Comparison of ENCODE assay signal across 8 mouse cellular contexts in the genomic region with DNA sequence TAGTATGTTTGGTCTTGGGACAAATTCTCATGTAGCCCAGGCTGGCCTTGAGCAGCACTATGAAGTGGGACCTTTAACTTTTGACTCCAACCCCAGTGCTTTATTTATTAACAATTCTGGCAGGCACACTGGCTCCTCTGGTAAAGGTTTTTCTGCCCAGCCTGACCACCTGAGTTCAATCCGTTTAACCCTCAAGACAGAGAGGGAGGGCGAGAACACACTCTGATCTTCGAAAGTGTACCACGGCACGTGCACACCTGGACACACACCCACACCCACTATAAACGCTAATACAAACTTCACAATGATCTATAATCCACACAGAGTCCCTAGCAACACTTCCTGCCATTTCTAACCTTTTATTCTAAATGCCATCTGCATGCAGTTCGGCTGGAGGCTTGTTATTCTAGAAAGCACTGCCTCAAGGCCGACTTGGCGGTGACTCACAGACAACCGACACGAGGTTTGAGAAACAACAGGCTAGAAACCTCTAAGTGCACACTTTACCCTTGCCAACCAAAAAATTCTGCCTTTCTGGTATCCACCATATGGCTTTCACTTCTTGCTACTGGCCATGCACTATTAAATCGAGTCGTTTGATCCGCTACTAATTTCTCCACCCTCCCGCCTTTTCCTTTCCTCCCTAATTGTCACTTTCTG. TPM values are rescaled to one million over a fixed set of nuclear protein-coding genes. Genes with fewer than 3 reads are reported as not detected.
DNase-seq lines count a peak whose midpoint lies in the region; ATAC-seq and TF ChIP-seq lines count a peak whose summit lies in the region.

No protein-coding gene starts in this region.

- H3K27me3 ChIP-seq in G1E (ENCODE audit: insufficient read depth, low read length) = peaks cover 3% of the 10 kb centered on the region; the same call in 1 of the 2 replicates
- H3K27me3 ChIP-seq in embryonic facial prominence, embryonic 13.5 days = no peaks in the 10 kb centered on the region
- no peaks in the 10 kb centered on the region for H3K27me3 ChIP-seq in intestine, embryonic 16.5 days (replicated peaks; ENCODE audit: control insufficient read depth, insufficient read depth, low read length)
- no peaks in the 10 kb centered on the region for H3K27me3 ChIP-seq in myocyte (ENCODE audit: control insufficient read depth, insufficient read depth, insufficient read length)

- no peak for TF ChIP-seq POLR2A in lung, adult 2 months (IDR thresholded peaks at IDR 0.05; ENCODE audit: borderline replicate concordance, extremely low read depth, low read depth, low read length)
- TF ChIP-seq POLR2A in myocyte (IDR thresholded peaks at IDR 0.05; ENCODE audit: insufficient read length, low read depth) = no peak

- TF ChIP-seq CTCF in lung, adult 2 months (IDR thresholded peaks at IDR 0.05; ENCODE audit: insufficient read depth, low read length) = no peak
- TF ChIP-seq CTCF in G1E (IDR thresholded peaks at IDR 0.05; ENCODE audit: low read depth, low read length) = no peak

- H3K4me1 ChIP-seq in lung, adult 2 months (ENCODE audit: control insufficient read depth, insufficient read depth, low read length) = no peaks in the 10 kb centered on the region
- peaks cover 40% of the 10 kb centered on the region for H3K4me1 ChIP-seq in G1E (ENCODE audit: insufficient read depth, low read depth, low read length)
- peaks cover 14% of the 10 kb centered on the region for H3K4me1 ChIP-seq in embryonic facial prominence, embryonic 13.5 days
- peaks cover 7% of the 10 kb centered on the region for H3K4me1 ChIP-seq in intestine, embryonic 16.5 days (ENCODE audit: control insufficient read depth, insufficient read depth, low read length)

- H3K36me3 ChIP-seq in G1E (replicated peaks) = peaks cover 34% of the 10 kb centered on the region
- peaks cover 24% of the 10 kb centered on the region for H3K36me3 ChIP-seq in embryonic facial prominence, embryonic 13.5 days
- H3K36me3 ChIP-seq in intestine, embryonic 16.5 days (ENCODE audit: control insufficient read depth, insufficient read depth, low read length) = peaks cover 3% of the 10 kb centered on the region; the same call in 1 of the 2 replicates
- peaks cover 7% of the 10 kb centered on the region for H3K36me3 ChIP-seq in myocyte (ENCODE audit: control insufficient read depth, insufficient read depth)

- H3K9me3 ChIP-seq in G1E (replicated peaks) = no peaks in the 10 kb centered on the region
- H3K9me3 ChIP-seq in embryonic facial prominence, embryonic 13.5 days = no peaks in the 10 kb centered on the region
- H3K9me3 ChIP-seq in intestine, embryonic 16.5 days (ENCODE audit: control insufficient read depth, low read length) = no peaks in the 10 kb centered on the region

- peak overlapping the region; percentile 78 for H3K27ac ChIP-seq in embryonic facial prominence, embryonic 13.5 days
- peak overlapping the region; percentile 68; the same call in 1 of the 2 replicates for H3K27ac ChIP-seq in intestine, embryonic 16.5 days (ENCODE audit: low read length)

- H3K4me2 ChIP-seq in embryonic facial prominence, embryonic 13.5 days = peak overlapping the region; percentile 79
- peak overlapping the region; percentile 85 for H3K4me2 ChIP-seq in intestine, embryonic 16.5 days (ENCODE audit: low read depth, low read length)
- H3K4me2 ChIP-seq in myocyte (ENCODE audit: low read depth) = peak overlapping the region; percentile 93

- H3ac ChIP-seq in myocyte (ENCODE audit: control insufficient read depth, insufficient read length) = peak overlapping the region; percentile 8

- peaks cover 27% of the 10 kb centered on the region for H3K79me2 ChIP-seq in myocyte (ENCODE audit: control insufficient read depth, insufficient read depth)

- DNase-seq in lung, adult 2 months = no peak
- no peak for DNase-seq in lung, postnatal 14 days
- DNase-seq in G1E (ENCODE audit: low spot score) = no peak
- no peak for DNase-seq in frontal cortex, postnatal 25 days (ENCODE audit: low spot score in 2 of 2)
- DNase-seq in gastrocnemius, postnatal 25 days = no peak

- 8% methylated on average over 15 of the region's 15 CpGs for WGBS in lung, adult 2 months
- 11% methylated on average over 15 of the region's 15 CpGs for WGBS in embryonic facial prominence, embryonic 13.5 days
- 8% methylated on average over 15 of the region's 15 CpGs for WGBS in intestine, embryonic 16.5 days

- H3K9ac ChIP-seq in embryonic facial prominence, embryonic 13.5 days = peak overlapping the region; percentile 86
- peak overlapping the region; percentile 90 for H3K9ac ChIP-seq in intestine, embryonic 16.5 days (ENCODE audit: low read depth, low read length)

- no peak for ATAC-seq in G1E (ENCODE audit: extremely low read depth, insufficient number of reproducible peaks, low FRiP score, poor library complexity, severe bottlenecking)
- ATAC-seq in embryonic facial prominence, embryonic 13.5 days (ENCODE audit: insufficient number of reproducible peaks, insufficient read depth, low FRiP score, low TSS enrichment, low read depth) = no peak
- ATAC-seq in intestine, embryonic 16.5 days = peak; percentile 13; the same call in 1 of the 2 replicates

- peak overlapping the region; percentile 68 for H3K4me3 ChIP-seq in lung, adult 2 months (replicated peaks; ENCODE audit: extremely low read depth, low read depth, low read length)
- H3K4me3 ChIP-seq in G1E (ENCODE audit: low read depth, low read length) (peak overlapping the region; percentile 93), myocyte (peak overlapping the region; percentile 76)
- peak overlapping the region; percentile 82 for H3K4me3 ChIP-seq in embryonic facial prominence, embryonic 13.5 days
- peak overlapping the region; percentile 92 for H3K4me3 ChIP-seq in intestine, embryonic 16.5 days (ENCODE audit: low read length)

TF ChIP-seq in myocyte, 11 proteins besides CTCF, POLR2A, EP300 and RAD21:
- TF ChIP-seq E2F4 (IDR thresholded peaks at IDR 0.05; ENCODE audit: insufficient read depth) = no peak
- no peak for TF ChIP-seq MYOD1 (IDR thresholded peaks at IDR 0.05; ENCODE audit: control insufficient read depth in 1 of 3, insufficient read length in 2 of 3, low read depth in 2 of 3)
- no peak for TF ChIP-seq CEBPB (IDR thresholded peaks at IDR 0.05; ENCODE audit: insufficient read depth, poor library complexity, severe bottlenecking)
- TF ChIP-seq TCF12 (IDR thresholded peaks at IDR 0.05; ENCODE audit: insufficient read depth, poor library complexity, severe bottlenecking) = no peak
- TF ChIP-seq MAX (IDR thresholded peaks at IDR 0.05; ENCODE audit: low read depth) = no peak
- TF ChIP-seq POLR2AphosphoS2 (IDR thresholded peaks at IDR 0.05; ENCODE audit: insufficient read length, low read depth) = no peak
- no peak for TF ChIP-seq USF1 (IDR thresholded peaks at IDR 0.05; ENCODE audit: low read depth)
- no peak for TF ChIP-seq TCF3 (IDR thresholded peaks at IDR 0.05; ENCODE audit: insufficient read length, low read depth)
- TF ChIP-seq REST (IDR thresholded peaks at IDR 0.05; ENCODE audit: insufficient read depth, insufficient read length) = no peak
- TF ChIP-seq SRF (IDR thresholded peaks at IDR 0.05; ENCODE audit: control insufficient read depth, insufficient read length, low read depth) = no peak
- no peak for TF ChIP-seq MYOG (IDR thresholded peaks at IDR 0.05; ENCODE audit: control insufficient read depth in 1 of 3, insufficient read depth in 1 of 3, insufficient read length in 2 of 3, low read depth in 2 of 3)

RNA-seq across cellular contexts. Expression of gene Umps, which starts 0.8 kb away (rescaled TPM):
- 4.5 and 4.7 TPM in 2 replicates for polyA plus RNA-seq in lung, adult 2 months (2012; rRNA removed)
- total RNA-seq in G1E (2014; fragmentation: Nextera tagmentation) (38.0 and 42.2 TPM in 2 replicates), G1E (2017) (80.9 and 83.2 TPM in 2 replicates)
- polyA plus RNA-seq in G1E (2012) (22.1 and 35.6 TPM in 2 replicates), myocyte (2012; fragmentation: generic; extraction: Trizol) (18.9 TPM)
- 57.4 and 62.5 TPM in 2 replicates for polyA plus RNA-seq in embryonic facial prominence, embryonic 13.5 days (2015; fragmentation: Nextera tagmentation; extraction: Ambion mirVana)
- polyA plus RNA-seq in intestine, embryonic 16.5 days (2015; fragmentation: Nextera tagmentation; extraction: Ambion mirVana) = 40.0 and 49.4 TPM in 2 replicates
- 1 to 10 TPM; 4.8 to 5.9 TPM for total RNA-seq in gastrocnemius, postnatal 25 days (2021)
